8 mouse cellular contexts compared by ENCODE assay signal in the genomic region with DNA sequence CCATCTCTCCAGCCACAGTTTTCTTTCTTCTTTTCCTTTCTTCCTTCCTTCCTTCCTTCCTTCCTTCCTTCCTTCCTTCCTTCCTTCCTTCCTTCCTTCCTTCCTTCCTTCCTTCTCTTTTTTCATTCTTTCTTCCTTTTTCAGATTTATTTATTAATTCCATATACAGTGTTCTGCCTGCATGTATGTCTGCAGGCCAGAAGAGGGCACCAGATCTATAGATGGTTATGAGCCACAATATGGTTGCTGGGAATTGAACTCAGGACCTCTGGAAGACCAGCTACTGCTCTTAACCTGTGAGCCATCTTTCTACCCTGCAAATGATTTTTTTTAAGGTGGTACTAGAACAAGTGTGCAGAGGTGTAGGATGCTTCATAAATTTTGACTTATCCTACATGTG.
A peak's percentile ranks its signal among the peaks of the same experiment; 100 is the strongest.
DNase-seq lines count a peak whose midpoint lies in the region; ATAC-seq and TF ChIP-seq lines count a peak whose summit lies in the region.
"Not testable (repeated sequence)": the region's sequence is repeated elsewhere in the genome, so short reads cannot be mapped to it uniquely, and the experiment has no call there.

No protein-coding gene starts in this region.

- H3K27ac ChIP-seq in gastrocnemius, adult 2 months; intestine, postnatal 0 days (ENCODE audit: low read depth, low read length); left cerebral cortex, adult 2 months; lung, postnatal 0 days (ENCODE audit: low read length); stomach, postnatal 0 days (replicated peaks): not testable (repeated sequence)

- H3K27me3 ChIP-seq in intestine, postnatal 0 days (replicated peaks; ENCODE audit: control insufficient read depth, insufficient read depth, low read length); lung, postnatal 0 days (replicated peaks; ENCODE audit: insufficient read depth, low read length); stomach, postnatal 0 days (ENCODE audit: control insufficient read depth, insufficient read depth, low read length): not testable (repeated sequence)

- TF ChIP-seq EP300 in lung, postnatal 0 days (IDR thresholded peaks at IDR 0.05); stomach, postnatal 0 days (optimal IDR thresholded peaks at IDR 0.05): not testable (repeated sequence)

- not testable (repeated sequence) for H3K36me3 ChIP-seq in intestine, postnatal 0 days (ENCODE audit: control insufficient read depth, insufficient read depth); lung, postnatal 0 days (ENCODE audit: insufficient read depth, low read length); stomach, postnatal 0 days (ENCODE audit: control insufficient read depth, insufficient read depth, low read length)

- not testable (repeated sequence) for ATAC-seq in intestine, postnatal 0 days; lung, postnatal 0 days; stomach, postnatal 0 days (ENCODE audit: low FRiP score, low TSS enrichment)

- H3K4me1 ChIP-seq in intestine, postnatal 0 days (replicated peaks; ENCODE audit: control insufficient read depth, insufficient read depth, low read length); lung, postnatal 0 days (ENCODE audit: insufficient read depth, low read depth, low read length); stomach, postnatal 0 days (replicated peaks; ENCODE audit: control insufficient read depth, insufficient read depth): not testable (repeated sequence)

- intact Hi-C loops in gastrocnemius, adult 2 months (cut with DNase I), result loop anchor here (5.0 kb wide), 1 partner anchor 710 kb away; no protein-coding TSS in a partner anchor
- intact Hi-C loops in left cerebral cortex, adult 2 months (cut with DNase I), result not testable (repeated sequence)

- DNase-seq in CD4-positive, CD25-positive, alpha-beta regulatory T cell, adult 2 months (ENCODE audit: low read depth, low spot score), result peak; percentile 34
- DNase-seq in NIH3T3 (ENCODE audit: low read depth), result peak; percentile 37
- not testable (repeated sequence) for DNase-seq in brain, embryonic 14.5 days (ENCODE audit: low read depth); gastrocnemius, adult 2 months; left cerebral cortex, adult 2 months (ENCODE audit: extremely low spot score in 1 of 2, low spot score in 2 of 2); lung, postnatal 0 days (ENCODE audit: low spot score); stomach, postnatal 0 days (ENCODE audit: low spot score)

- H3K4me2 ChIP-seq in intestine, postnatal 0 days (replicated peaks; ENCODE audit: low read depth); lung, postnatal 0 days (replicated peaks; ENCODE audit: low read depth, low read length); stomach, postnatal 0 days (replicated peaks; ENCODE audit: low read depth): not testable (repeated sequence)

- peak; percentile 8; the same call in 1 of the 2 replicates for TF ChIP-seq CTCF in brain, embryonic 14.5 days (IDR thresholded peaks at IDR 0.05; ENCODE audit: borderline replicate concordance, extremely low read depth, insufficient read depth, insufficient read length)
- TF ChIP-seq CTCF in gastrocnemius, adult 2 months (IDR thresholded peaks at IDR 0.05), result peak; percentile 39; the same call in 1 of the 2 replicates
- peak; percentile 62 for TF ChIP-seq CTCF in intestine, postnatal 0 days (IDR thresholded peaks at IDR 0.05; ENCODE audit: low read depth)
- TF ChIP-seq CTCF in left cerebral cortex, adult 2 months (IDR thresholded peaks at IDR 0.05), result peak; percentile 45
- peak; percentile 53 for TF ChIP-seq CTCF in lung, postnatal 0 days (IDR thresholded peaks at IDR 0.05)
- TF ChIP-seq CTCF in stomach, postnatal 0 days (IDR thresholded peaks at IDR 0.05; ENCODE audit: low read depth), result peak; percentile 65

- not testable (repeated sequence) for H3K4me3 ChIP-seq in gastrocnemius, adult 2 months; intestine, postnatal 0 days (ENCODE audit: low read depth, low read length); left cerebral cortex, adult 2 months; lung, postnatal 0 days (ENCODE audit: low read depth, low read length); stomach, postnatal 0 days (ENCODE audit: low read depth, low read length)

- TF ChIP-seq POLR2A in brain, embryonic 14.5 days (IDR thresholded peaks at IDR 0.05; ENCODE audit: borderline replicate concordance, extremely low read depth, insufficient read depth, insufficient read length, poor library complexity, severe bottlenecking), result not testable (repeated sequence)

- not testable (repeated sequence) for H3K9me3 ChIP-seq in intestine, postnatal 0 days (ENCODE audit: control insufficient read depth); lung, postnatal 0 days (ENCODE audit: low read length); stomach, postnatal 0 days (ENCODE audit: control insufficient read depth, low read length)

- H3K9ac ChIP-seq in intestine, postnatal 0 days (ENCODE audit: low read depth, low read length); lung, postnatal 0 days (replicated peaks; ENCODE audit: low read depth); stomach, postnatal 0 days (ENCODE audit: low read length): not testable (repeated sequence)

Comparison
In these comparisons a context has a peak if more than half of its experiments do, and no peak if none do; other contexts are left out.
1. CTCF ChIP-seq: peak in every context shown above with its lines; median percentile 65 in stomach, postnatal 0 days; 62 in intestine, postnatal 0 days; 53 in lung, postnatal 0 days; 45 in left cerebral cortex, adult 2 months; 39 in gastrocnemius, adult 2 months; 8 in brain, embryonic 14.5 days.